Mouse (Mus musculus): ENCODE results near the gene Sarnp.

Gene Sarnp

DNA sequence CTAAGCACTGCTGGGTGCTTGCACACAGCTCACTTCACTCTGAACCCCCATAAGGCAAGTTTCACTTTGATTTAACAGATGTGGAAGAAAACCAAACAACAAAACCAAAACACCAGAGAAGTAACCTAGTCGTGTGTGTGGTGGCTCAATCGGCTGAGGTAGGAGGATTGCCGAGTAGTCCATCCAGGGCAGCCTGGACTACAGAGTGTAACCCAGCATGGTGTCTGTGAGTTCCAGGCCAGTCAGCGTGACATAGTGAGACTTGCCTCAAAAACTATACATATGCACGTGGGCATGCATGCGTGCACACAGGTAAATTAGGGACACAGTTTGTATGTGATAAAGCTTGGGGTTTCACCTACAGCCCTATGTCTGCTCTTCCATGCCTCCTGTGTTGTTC, 100.3 kb downstream of the Sarnp start:
- no peak for DNase-seq (ENCODE audit: low read depth)

DNA sequence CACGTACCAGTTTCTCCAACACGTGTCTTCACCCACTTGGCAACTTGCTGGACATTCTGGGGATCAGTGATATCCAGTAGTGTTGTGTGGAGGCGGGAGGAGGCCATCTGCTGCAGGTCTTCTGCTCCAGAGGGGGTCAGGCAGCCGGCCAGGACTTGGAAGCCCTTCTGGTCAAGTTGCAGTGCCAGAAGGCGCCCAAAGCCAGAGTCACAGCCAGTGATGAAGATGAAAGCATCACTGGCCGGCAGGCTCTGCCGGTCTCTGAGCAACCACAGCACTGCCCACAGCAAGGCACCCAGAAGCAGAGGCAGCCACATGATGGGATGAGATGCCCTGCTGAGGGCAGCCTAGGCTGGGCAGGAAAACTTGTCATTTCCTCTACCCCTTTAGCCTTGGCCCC, 101.1 kb downstream of the Sarnp start:
- DNase-seq (ENCODE audit: low read depth): peak; percentile 37

DNA sequence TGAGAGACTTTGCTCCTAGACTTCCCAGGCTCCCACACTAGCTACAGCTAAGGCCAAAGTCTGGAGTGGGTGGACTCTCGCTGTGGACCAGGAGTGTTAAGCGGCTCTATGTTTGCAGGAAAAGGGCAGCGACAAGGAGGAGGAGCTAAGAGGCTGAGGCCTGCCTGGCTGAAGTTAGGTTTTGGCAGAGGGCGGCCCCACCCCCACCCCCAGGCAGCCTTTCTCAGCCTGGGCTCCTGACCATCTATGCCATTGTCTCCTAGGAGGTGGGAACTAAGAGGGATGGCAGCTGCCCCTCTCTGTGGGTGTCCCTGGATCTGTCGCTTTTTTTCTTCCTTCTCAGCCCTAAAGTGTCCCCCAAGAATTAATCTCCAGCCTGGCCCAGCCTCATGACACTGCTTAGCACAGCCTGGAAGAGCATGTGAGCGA, 102.1 kb downstream of the Sarnp start:
- DNase-seq (ENCODE audit: low read depth): peak; percentile 73

DNA sequence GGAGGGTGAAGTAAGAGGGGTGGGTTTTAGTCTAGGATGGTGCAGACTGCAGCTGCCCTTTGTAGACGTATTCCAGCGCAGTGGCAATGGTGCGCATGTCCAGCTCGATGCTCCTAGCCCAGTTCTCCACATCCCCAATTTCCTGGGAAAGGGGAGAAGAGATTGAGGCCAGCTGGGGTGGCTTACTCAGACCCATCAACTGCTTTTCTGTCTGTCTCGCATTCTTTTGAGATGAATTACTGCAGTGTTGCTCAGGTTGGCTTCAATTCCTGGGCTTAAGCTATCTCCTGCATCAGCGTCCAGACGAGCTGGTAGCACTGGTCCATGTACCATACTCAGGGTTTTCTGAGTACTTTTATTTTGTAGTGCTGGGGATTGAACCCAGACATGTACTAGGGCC, 102.8 kb downstream of the Sarnp start:
- DNase-seq (ENCODE audit: low read depth): no peak

DNA sequence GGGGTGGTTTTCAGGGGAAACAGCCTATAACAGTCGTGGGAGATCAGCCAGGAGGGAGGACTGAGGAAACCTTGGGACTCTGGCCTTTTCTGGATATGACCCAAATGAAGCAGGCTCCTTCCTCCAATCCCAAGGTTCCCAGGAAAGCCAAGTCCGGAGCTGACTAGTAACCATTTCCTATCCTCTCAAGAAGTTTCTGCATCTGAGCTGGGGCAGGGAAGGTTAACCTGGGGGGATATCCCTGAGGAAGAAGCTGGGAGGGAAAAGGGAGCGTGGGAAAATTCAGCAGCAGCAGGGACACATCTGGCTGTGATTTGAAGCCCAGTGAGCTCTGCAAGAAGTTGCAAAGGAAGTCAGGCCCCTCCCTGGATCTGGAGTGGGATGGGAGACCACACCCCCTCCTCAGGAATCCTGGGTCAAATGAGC, 103.6 kb downstream of the Sarnp start:
- DNase-seq (ENCODE audit: low read depth): peak; percentile 67

DNA sequence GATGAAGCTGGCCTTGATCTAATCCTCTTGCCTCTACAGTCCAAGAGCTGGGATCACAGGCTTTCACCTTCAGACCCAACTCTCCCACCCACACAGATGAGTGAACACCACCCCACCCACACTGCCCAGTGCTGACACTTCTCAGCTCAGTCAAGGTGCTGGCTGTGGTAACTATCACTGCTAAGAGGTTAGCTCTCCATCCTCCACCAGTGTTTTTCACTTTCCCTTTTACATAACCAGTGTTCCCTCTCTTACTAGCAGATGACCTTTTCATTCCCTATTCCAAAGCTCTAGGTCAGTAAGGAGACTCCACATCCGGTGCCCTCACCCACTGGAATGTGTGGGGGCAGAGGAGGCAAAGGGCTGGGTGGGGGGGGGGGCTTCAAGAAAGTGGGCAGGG, 104.1 kb downstream of the Sarnp start:
- no peak for DNase-seq (ENCODE audit: low read depth)

DNA sequence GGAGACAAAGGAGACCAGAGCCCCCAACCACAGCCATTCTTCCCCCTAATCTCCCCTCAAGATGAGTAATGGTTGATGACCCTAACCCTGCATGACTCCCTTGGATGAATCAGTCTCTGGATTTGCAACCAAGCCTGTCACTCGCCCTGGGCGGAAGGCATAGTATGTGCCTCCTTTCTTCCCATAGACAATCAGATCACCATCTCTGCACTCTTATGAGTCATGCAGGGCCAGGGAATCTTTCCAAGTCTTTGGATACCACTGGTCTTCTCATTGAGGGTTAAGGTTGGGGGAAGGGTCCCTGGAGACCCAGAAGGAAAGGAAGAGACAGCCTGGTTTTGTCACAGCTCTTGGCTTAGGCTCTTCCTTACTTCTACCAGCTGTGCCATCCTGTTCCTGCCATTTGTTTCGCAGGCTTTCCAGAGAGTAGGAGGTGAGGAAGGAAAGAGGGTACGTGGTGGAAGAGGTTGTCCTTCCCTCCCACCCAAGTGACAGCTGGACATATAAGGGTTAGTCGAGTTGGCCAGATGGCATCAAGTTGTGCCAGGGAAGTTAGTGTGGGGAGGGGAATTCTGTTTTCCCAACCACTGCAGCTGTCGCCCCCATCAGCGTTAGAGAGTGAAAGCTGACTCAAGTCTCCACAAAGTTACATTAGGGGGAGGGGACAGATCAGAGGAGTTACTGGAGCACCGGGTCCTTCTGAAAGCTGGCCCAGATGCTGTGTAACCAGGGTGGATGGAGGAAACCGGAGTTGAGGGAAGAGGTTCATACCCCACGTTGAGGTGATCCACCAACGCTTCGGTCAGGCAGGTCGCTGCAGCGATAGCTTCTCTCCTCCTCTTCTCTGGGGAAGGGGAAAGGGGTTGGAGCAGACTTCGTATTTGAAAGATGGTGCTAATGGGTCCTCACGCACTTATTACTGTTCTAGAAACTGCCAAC, 105.0 kb downstream of the Sarnp start:
- no peak for DNase-seq (ENCODE audit: low read depth)

DNA sequence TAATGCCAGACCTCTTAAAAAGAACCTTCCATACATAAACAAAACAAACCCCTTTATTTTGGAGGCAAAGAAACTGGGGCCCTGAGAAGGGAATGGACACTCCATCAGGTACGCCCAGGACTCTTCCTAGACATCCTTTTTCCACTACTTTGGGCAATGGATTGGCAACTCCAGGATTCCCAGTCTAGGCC, 105.6 kb downstream of the Sarnp start, which contains the start of gene Rdh5:
Gene Rdh5 (minus strand): TSS at position 67 of the 191 bp plus-strand sequence.
- DNase-seq (ENCODE audit: low read depth): no peak

DNA sequence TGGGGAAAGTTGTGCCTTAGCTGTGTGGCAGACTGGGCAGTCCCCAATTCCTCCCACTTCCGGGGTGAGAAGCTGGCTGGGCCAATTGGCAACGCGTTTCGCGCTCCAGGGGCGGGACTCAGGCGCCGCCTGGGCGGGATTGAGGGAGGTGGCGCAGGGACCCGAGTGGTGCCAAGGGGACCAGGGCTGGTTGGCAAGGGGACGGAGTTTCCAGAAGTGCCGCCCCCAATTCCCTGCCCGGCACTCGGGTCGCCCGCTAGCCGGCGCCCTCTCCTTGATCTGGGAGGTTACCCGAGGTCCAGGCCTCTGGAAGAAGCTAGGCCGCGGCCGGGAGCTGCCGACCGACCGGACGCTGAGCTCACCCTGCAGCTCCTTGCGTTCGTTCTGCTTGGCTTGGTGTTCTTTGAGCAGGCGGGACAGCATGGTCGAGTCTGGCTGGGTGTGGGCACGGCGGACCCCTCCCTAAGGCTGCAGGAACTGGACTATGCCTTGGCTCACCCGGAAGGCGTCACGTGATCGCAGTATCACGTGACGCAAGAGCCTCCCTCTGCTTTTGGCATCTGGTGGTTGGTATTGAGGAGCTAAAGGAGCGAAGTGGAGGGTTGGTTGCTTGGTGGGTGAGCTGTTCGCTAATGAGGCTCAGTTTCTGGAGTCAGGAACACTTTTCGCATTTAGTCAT, 106.0 kb downstream of the Sarnp start:
- peak; percentile 92 for DNase-seq (ENCODE audit: low read depth)

DNA sequence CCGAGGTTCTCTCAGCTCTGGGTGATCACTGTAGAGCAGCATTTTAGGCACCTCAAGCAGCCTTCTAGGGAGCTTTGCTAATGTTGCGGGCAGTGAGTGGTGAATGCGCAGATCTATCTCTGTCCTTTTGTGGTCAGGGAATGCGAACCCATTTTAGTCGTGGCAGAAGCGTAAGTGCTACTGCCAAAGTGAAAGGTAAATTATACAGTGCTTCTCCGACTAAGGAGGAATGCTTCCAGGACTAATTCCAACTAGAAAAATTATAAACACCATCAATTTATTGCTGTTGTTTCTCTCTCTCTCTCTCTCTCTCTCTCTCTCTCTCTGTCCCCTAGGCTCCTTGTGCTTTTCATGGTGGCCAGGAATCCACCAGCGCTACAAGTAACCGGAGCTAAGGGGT, 106.8 kb downstream of the Sarnp start, which contains the start of gene Bloc1s1:
Gene Bloc1s1 (minus strand): TSS at position 101 of the 400 bp plus-strand sequence.
- no peak for DNase-seq (ENCODE audit: low read depth)
